Mouse (Mus musculus) urinary bladder, adult 2 months (tissue): ENCODE measurements around the gene Rock2. TPM values are rescaled to one million over a fixed set of nuclear protein-coding genes. Genes with fewer than 3 reads are reported as not detected.

Experiments used
- DNase-seq: peaks from one replicate; pipeline ENCODE4 v3.0.0; 2022; ENCODE audit warnings: low spot score
- polyA plus RNA-seq: library from polyadenylated mRNA; depleted of rRNA; stranded (reverse); fragments of >200 nt; gene quantifications from 2 replicates; pipeline ENCODE4 v1.2.3, GENCODE M21; 2012; rRNA removed

The Rock2 gene
- polyA plus RNA-seq, result 42.1 and 52.0 TPM in 2 replicates

DNA sequence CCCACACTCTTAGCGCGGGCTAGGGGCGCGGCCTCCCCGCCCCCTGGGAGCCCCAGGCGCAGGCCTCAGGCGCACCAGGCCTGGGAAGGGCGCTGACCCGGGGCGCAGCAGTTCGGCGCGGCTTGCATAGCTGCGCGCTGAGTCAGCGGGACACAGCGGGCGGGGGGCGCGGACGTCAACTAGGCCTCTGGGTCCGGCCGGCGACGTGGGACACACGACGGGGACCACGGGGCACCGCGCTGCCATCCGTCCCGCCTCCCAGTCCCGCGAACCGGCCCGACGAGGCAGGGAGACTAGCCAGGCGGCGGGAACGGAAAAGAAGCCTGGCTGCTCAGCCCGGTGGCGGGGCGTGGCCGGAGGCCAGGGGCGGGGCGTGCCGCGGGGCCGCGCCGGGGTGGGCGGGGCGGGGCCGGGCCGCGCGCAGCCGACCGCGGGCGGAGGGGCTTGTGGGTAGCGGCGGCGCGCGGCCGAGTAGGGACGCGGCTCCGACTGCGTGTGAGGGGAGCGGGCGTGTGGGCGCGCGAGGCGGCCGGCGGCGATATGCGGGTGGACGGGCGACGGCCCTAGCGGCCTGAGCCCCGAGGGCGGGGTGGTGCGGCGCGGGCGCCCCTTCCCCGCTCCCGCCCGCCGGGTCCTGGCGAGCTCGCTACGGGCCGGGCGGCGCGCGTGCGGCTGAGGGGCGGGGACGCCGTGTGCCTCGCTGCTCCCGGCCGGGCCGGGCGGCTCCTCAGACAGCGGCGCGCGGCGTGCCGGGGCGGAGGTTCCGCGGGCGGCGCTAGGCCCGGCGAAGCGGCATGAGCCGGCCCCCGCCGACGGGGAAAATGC, at the start of gene Rock2:
Gene Rock2 (plus strand): TSS at position 500 of the 825 bp plus-strand sequence.
- peak; percentile 87 for DNase-seq

DNA sequence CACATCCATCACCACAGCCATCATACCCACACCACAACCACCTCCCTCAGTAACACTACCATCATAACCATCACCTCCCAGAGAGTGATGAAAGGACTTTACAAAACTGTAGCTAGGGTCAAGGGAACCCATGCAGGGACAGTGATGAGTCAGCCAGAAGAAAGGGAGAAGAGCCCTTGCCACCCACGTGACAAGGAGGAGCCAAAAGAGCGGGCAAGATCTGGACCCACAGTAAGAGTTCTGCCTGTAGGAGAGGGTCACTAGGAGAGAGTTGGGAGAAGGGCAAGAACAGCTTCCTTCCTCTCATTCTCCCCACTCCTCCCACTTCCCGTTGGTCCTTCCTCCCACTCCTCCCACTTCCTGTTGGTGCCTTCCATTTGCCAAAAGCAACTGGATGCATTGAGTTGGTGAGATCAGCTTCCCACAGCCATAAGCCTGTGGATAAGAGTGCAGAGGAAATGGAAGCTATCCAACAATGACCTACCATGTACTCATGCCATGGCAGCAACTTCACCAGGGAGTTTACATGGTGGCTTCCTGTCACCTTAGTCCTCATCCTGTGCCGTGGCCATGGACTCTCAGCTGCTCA, 47.4 kb upstream of the Rock2 start:
- no peak for DNase-seq

- DNase-seq, result no peak
These were observed 46.2 kb upstream of the Rock2 start for GRCm38 (mm10) chr12:16848501-16848900.

DNA sequence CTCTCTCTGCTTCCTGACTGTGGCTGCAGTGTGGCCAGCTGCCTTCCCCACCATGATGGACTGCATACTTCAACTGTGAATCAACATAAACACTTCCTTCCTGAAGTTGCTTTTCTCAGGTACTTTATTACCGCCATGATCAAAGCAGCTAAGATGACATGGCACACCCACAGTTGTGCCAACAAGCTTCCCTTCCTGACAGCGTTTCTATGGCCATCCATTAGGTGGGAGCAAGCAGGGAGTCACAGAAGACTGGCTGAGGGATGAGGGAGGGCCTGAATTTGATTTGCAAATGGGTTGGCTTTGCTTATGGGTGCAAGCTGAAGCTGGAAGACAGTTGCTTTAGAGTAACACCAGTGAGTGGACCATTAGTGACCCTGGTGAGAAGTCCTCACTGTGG, 44.9 kb upstream of the Rock2 start:
- DNase-seq, result no peak

DNA sequence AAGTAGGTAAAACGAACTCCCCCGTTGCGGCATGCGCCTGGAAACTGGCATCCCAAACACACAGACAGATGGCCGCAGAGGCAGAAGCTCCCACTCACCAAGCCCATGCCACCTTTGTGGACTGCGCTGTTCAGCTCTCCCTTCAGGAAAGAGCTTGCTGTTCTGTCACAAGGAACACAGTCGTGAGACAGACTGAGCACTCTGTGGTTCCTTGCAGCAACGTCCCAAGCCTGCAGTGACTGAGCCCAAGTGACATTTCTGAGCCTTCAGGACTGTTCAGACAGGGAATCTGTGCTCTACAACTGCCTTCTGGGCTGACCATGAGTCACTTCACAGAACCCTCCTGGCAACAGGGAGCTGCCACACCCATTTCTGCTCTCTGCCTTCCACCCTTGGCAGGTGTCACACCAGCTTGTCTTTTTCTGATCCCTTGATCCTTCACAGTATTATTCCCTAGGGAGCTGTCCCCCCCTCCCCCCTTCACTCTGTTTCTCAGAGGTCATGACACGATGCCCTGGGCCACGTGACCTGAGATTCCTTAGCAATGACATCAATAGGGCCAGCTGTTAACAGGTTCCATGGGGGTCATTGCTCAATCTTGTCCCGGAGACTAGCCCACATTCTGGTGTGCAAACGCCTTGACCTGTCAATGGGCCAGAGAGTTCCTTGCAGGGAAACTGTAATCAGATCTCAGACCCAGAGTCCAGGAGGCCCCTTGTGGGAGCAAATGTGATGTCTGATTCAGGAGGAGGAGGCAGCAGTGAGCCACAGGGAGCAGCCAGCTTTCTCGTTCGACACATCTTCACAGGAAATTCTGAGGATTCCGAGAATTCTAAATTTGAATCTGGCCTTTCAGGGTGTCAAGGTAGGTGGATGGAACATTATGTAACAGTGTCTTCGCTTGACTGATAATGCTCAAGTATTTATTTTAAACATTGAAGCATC, 44.0 kb upstream of the Rock2 start:
- DNase-seq, result no peak

GRCm38 (mm10) chr12:16853431-16854165, 41.1 kb upstream of the Rock2 start:
- DNase-seq, result no peak

GRCm38 (mm10) chr12:16855632-16856305, 38.9 kb upstream of the Rock2 start:
- DNase-seq, result no peak

DNA sequence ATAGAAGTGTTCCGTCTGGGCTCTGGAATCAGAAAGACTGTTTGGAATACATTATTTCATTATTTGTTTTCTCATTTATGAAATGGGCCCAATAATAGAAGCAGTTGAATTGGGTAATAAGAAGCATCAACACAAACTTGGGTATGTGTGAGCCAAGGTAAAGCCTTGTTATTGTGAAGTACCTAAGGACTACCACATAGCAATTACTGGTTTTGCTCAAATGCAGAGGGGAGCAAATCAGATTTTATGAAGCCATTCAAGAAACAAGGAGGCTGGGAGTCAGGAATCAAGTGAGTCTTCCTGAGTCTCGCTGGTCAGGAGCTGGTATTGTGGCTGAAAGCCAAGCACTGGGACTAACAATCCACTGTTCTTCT, 38.4 kb upstream of the Rock2 start:
- DNase-seq, result no peak

GRCm38 (mm10) chr12:16858081-16858480, 36.6 kb upstream of the Rock2 start:
- no peak for DNase-seq

GRCm38 (mm10) chr12:16859781-16860180, 34.9 kb upstream of the Rock2 start:
- DNase-seq, result no peak

DNA sequence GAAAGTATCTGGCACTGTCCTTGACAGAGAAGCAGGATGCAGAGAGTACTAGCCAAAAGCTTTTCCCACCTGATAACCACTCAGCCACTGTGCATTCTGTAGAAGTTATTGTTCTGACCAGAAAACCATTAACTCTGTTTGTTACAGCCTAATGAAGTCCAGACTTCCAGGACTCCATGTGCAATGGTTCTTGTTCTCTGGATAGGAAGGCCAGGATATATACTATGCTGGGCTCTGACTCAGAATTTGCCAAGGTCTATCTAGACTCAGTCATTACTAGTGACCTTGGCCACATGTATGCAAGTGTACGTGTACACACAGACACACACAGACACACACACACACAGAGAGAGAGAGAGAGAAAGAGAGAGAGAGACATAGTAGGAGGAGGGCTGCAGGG, 34.2 kb upstream of the Rock2 start:
- no peak for DNase-seq

DNA sequence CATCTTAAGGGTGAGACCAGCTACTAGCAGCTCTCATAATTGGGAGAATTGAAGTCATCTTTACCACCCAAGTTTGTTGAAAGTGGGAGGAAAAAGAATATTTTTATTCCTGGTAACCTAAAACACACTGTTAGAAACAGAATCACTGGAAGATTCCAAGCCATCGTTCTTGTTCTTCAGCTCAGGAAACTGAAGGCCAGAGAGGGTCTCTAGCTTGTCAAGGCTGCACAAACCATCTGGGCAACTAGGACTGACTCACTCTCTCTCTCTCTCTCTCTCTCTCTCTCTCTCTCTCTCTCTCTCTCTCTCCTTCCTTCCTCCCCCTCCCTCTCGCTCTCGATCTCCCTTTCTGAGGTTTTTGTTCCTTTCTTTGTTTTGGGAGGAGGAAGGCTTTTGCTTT, 33.7 kb upstream of the Rock2 start:
- DNase-seq, result no peak

- no peak for DNase-seq
These were observed 30.2 kb upstream of the Rock2 start for GRCm38 (mm10) chr12:16864477-16864876.

GRCm38 (mm10) chr12:16865871-16866270, 28.8 kb upstream of the Rock2 start:
- DNase-seq, result no peak

GRCm38 (mm10) chr12:16866460-16866859, 28.2 kb upstream of the Rock2 start:
- DNase-seq, result no peak

- DNase-seq, result no peak
These were observed 27.4 kb upstream of the Rock2 start for GRCm38 (mm10) chr12:16867306-16867705.

DNA sequence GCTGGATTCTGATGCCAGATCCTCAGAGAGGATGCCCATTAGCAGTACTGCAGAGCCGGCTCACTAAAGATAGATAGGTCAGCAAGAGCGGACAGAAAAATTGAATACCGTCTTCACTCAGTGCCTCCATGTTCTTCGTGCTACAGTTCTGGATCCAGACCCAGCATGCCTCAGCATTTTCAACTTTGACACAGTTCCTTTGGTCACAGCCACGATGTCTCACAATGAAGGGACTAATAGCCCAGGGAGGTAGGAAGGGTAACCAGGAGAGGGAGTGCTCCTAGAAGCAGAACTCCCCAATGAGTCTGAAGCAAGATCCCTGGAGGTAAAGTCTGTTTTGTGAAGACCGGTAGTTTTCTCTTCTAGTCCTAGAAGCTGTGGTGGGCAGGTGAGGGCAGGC, 26.1 kb upstream of the Rock2 start:
- no peak for DNase-seq

- DNase-seq, result no peak
These were observed 25.5 kb upstream of the Rock2 start for GRCm38 (mm10) chr12:16869091-16869778.

DNA sequence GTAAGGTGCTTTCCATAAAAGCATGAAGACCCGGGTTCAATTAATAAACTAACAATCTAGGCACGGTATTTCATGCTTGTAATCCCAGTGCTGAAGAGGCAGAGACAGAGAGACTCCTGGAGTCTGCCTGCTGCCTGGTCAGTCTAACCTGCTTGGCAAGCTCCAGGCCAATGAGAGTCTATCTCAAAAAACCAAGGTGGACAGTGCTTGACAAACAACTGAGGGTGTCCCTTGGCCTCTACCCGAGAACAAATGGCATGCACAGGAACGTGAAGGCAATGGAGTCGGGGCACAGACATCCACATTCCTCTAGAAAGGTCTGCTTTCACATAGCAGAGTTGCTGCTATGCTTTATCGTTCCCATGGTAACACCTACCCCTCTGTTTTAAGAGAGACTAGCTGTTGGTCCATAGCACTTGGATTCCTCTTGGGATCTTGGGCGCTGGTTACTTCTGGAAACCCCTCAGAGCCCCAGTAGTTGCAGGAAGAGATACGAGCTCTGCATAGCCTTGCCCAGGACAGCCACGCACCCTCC, 24.8 kb upstream of the Rock2 start:
- DNase-seq, result no peak

DNA sequence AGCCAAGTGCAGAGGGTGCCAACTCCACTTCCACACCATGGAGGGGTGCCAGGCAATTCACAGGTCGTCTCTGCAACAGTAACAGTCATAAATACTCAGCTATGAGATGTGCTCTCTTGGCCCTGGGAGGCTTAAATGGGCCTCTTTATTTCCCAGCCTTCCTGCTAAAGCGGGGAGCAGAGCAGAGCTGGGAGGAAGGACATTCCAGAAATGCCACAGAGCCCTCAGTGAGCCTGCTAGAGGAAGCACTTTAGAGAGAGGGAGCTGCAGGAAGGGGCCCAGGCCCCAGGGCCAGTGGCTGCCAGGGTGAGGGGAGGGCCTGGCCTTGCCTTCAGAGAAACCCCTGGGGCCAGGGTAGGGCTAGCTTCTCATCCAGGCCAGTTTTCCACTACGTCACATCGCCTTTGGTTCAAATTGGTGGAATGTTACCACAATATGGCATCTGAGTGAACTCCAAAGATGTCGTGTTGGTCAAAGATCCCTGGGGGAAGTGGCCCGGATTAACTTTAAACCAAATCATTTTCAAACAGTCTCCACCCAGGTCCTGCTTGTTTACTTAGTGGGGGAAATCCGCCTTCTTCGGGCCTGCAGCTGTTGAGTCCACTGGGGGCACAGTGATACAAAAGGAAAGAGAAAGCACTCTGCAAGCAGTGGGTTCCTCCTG, 24.2 kb upstream of the Rock2 start:
- DNase-seq, result peak; percentile 42
